Mouse (Mus musculus) bone marrow macrophage, adult 2 months (primary cell): Measurements from ENCODE around the gene Gpd1.
A peak's percentile ranks its signal among the peaks of the same experiment; 100 is the strongest.

Experiments used
- CTCF ChIP-seq: IDR thresholded peaks from 2 replicates; pipeline ENCODE4 v1.5.1; 2012; ENCODE audit warnings: low read depth, mild to moderate bottlenecking, low read length, moderate library complexity
- POLR2A ChIP-seq: IDR thresholded peaks from 2 replicates; pipeline ENCODE4 v1.6.1; 2012; ENCODE audit warnings: mild to moderate bottlenecking, low read depth, low read length, borderline replicate concordance

- TF ChIP-seq POLR2A, result no peak
- TF ChIP-seq CTCF, result peak; percentile 99
Observed at GRCm38 (mm10) chr15:99668881-99669280, 48.4 kb upstream of the Gpd1 start.
